Mouse (Mus musculus) liver, adult 2 months (tissue): Measurements from ENCODE around the gene Apba2. TPM values are rescaled to one million over a fixed set of nuclear protein-coding genes. Genes with fewer than 3 reads are reported as not detected.

Experiments
- DNase-seq: peaks from one replicate; pipeline ENCODE4 v3.0.0-alpha.2; 2011; ENCODE audit warnings: low read depth, low spot score; ENCODE audit errors: extremely low read depth
- H3K27ac ChIP-seq: fragments of 200-500 bp; replicated peaks from 2 replicates; pipeline ENCODE4 v1.5.1; 2012; ENCODE audit warnings: low read depth, mild to moderate bottlenecking, control low read depth, inconsistent platforms, low read length; ENCODE audit not compliant: insufficient read depth
- H3K27me3 ChIP-seq: fragments of 200-500 bp; 2 replicates; pipeline ENCODE4 v1.6.1; 2012; ENCODE audit warnings: mild to moderate bottlenecking, moderate library complexity, low read length, inconsistent platforms; ENCODE audit not compliant: control insufficient read depth, insufficient read depth
- H3K36me3 ChIP-seq: fragments of 200-500 bp; 2 replicates; pipeline ENCODE4 v1.6.1; 2012; ENCODE audit warnings: low read length, inconsistent platforms; ENCODE audit not compliant: control insufficient read depth, insufficient read depth
- H3K4me1 ChIP-seq: fragments of 200-500 bp; 2 replicates; pipeline ENCODE4 v1.6.1; 2011; ENCODE audit warnings: low read length; ENCODE audit not compliant: control insufficient read depth, insufficient read depth
- H3K4me3 ChIP-seq: fragments of 200-500 bp; 2 replicates; pipeline ENCODE4 v1.5.1; 2011; ENCODE audit warnings: low read depth, mild to moderate bottlenecking, control low read depth, low read length, moderate library complexity; ENCODE audit not compliant: insufficient read depth
- H3K79me2 ChIP-seq: fragments of 200-500 bp; 2 replicates; pipeline ENCODE4 v1.6.1; 2012; ENCODE audit warnings: inconsistent platforms, mild to moderate bottlenecking, low read length, moderate library complexity; ENCODE audit not compliant: control insufficient read depth, insufficient read depth
- H3K9ac ChIP-seq: fragments of 200-500 bp; 2 replicates; pipeline ENCODE4 v1.6.1; 2012; ENCODE audit warnings: low read depth, mild to moderate bottlenecking, control low read depth, inconsistent platforms, low read length
- CTCF ChIP-seq: fragments of 200-500 bp; IDR thresholded peaks from 2 replicates; pipeline ENCODE4 v1.5.1; 2011; ENCODE audit warnings: low read depth, low read length, control low read depth
- POLR2A ChIP-seq: fragments of 200-500 bp; IDR thresholded peaks from 2 replicates; pipeline ENCODE4 v1.6.1; 2011; ENCODE audit warnings: low read length, control low read depth; ENCODE audit not compliant: insufficient read depth; ENCODE audit errors: extremely low read depth
- WGBS: fragments of 180-500 bp; shearing (Covaris S2); methylation state at CpG from one replicate; pipeline ENCODE4 v1.1.7; 2018; 5-methylcytosine and 5-hydroxymethylcytosine counted together
- polyA plus RNA-seq: library from polyadenylated mRNA; depleted of rRNA; stranded (reverse); fragments of >200 nt; gene quantifications from 2 replicates; pipeline ENCODE4 v1.2.3, GENCODE M21; 2012
- total RNA-seq: library from RNA; depleted of rRNA; stranded (reverse); fragments of >200 nt; gene quantifications from 2 replicates; pipeline ENCODE4 v1.2.3, GENCODE M21; 2014

Gene Apba2
- total and polyA plus RNA-seq, 2 experiments: 0.11 TPM; not detected in 1

DNA sequence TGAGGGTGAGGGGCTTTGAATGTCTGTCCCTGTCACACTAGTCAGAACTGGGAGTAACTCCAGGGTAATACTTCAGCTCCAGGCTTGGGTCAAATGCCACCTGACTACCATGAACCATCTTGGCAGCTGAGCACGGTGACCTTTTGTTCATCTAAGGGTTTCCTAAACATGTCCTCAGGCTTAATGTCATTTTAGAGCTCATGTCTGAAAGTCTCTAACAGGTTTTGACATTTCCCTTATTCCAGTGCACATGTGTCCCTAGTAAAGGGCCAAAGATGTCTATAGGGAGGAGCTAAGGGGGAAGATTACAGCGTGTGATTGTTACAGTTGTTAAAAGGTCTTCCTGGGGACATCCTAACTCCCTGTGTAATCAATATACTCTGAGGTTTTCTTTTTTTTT lies 43.7 kb upstream of the Apba2 start:
- Histone ChIP-seq H3K4me3 (no peak overlapping the region), H3K27ac (no peak overlapping the region), H3K27me3 (no peaks in the 10 kb centered on the region), H3K4me1 (no peaks in the 10 kb centered on the region), H3K79me2 (no peaks in the 10 kb centered on the region), H3K36me3 (no peaks in the 10 kb centered on the region), H3K9ac (no peak overlapping the region)
- 90% methylated on average over 2 of the region's 2 CpGs for WGBS
- TF ChIP-seq POLR2A (no peak), CTCF (no peak)
- no peak for DNase-seq

DNA sequence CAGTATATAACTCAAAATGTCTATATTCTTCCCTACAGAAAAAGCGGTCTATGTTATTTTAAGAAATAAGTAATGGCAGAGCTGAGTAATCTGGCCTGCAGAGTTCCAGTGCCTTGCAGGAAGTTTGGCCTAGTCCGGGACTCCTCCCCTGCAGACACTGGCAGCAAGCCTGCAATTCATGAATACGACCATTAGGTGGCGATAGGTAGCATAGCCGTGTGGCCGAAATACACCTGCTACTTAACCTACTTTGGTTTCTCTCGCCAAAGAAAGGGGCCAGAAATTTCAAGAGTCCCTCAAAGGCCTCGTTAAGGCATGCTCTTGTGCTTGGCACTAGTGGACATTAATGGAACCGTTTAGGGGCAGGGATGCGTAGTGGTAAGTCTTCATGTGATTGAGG lies 4.1 kb upstream of the Apba2 start:
- Histone ChIP-seq H3K79me2 (no peaks in the 10 kb centered on the region), H3K27me3 (0 out of 2 replicates have a peak, but pooled peaks cover 5% of the 10 kb centered on the region), H3K27ac (no peak overlapping the region), H3K4me3 (no peak overlapping the region), H3K36me3 (no peaks in the 10 kb centered on the region), H3K9ac (no peak overlapping the region), H3K4me1 (no peaks in the 10 kb centered on the region)
- 51% methylated on average over 10 of the region's 10 CpGs for WGBS
- DNase-seq: peak; percentile 39
- TF ChIP-seq POLR2A (no peak), CTCF (peak; percentile 76)

DNA sequence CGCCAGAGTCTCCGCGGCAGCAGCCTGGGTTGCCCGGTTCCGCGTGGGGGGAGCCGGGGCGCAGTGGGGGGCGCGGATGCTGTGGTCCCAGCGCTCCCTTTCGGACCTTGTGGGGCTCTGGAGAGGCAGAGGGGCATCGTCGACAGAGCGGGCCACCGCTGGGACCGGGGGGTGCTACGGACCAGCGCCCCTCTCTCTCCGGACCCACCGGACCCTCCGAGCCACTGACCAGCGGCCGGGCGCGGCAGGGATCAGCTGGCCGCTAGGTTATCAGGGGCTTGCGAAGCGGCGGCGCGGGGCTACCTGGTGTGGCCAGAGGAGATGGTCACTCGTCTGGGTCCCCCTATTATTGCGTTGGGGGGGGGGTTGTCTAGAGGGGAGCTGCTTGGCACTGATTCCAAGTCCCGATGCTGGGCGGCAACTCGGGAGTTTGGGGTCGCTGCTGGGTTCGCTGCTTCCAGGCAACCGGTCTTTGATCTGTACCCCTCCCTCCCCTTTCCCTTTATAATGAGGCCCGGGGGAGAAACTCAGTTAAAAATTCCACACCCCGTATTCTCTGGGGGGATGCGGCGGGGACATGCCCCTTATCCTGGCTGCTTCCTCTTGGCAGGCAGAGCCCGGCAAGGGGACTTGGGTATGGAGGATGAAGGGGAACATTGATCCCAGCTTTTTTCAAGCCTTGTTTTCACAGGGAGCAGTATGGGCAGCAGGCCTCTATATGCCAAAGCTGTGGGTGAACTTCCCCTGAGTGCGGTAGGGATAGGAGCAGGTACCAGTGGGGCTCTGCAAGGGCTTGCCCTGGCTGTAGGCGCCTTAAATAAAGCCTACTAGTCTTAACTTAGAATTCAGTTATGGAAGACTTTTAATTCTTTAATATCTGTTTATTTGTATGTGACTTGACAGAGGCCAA lies 1.0 kb downstream of the Apba2 start:
- H3K27me3 ChIP-seq: 0 out of 2 replicates have a peak, but pooled peaks cover 5% of the 10 kb centered on the region
- no peak overlapping the region for H3K27ac ChIP-seq
- H3K79me2 ChIP-seq: no peaks in the 10 kb centered on the region
- no peaks in the 10 kb centered on the region for H3K36me3 ChIP-seq
- 11% methylated on average over 47 of the region's 47 CpGs for WGBS
- H3K4me1 ChIP-seq: 0 out of 2 replicates have a peak, but pooled peaks cover 1% of the 10 kb centered on the region
- no peak overlapping the region for H3K9ac ChIP-seq
- H3K4me3 ChIP-seq: no peak overlapping the region
- DNase-seq: no peak
- TF ChIP-seq POLR2A: no peak
- no peak for TF ChIP-seq CTCF

DNA sequence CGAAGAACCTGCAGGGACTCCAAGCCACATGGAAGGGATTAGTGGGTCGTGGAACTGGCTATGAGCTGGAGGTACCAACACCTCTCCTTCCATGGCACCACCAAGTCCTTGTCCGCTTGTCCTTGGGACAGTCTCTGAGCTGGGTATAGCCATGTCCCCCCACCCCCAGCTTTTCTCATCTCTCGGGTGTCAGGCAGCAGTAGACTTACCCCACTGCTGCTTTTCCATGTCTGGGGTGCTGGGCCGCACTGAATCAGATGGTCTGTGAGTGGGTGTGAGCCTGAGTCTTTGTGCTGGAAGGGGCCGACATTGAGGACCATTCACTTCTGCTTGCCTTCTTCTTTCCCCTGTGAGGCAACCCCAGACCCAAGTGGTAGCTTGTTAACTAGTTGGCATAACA lies 2.1 kb downstream of the Apba2 start:
- no peak for DNase-seq
- 0 out of 2 replicates have a peak, but pooled peaks cover 5% of the 10 kb centered on the region for H3K27me3 ChIP-seq
- H3K9ac ChIP-seq: no peak overlapping the region
- WGBS: 83% methylated on average over 6 of the region's 6 CpGs
- H3K4me3 ChIP-seq: no peak overlapping the region
- 0 out of 2 replicates have a peak, but pooled peaks cover 1% of the 10 kb centered on the region for H3K4me1 ChIP-seq
- H3K79me2 ChIP-seq: no peaks in the 10 kb centered on the region
- H3K27ac ChIP-seq: no peak overlapping the region
- TF ChIP-seq CTCF (no peak), POLR2A (no peak)
- no peaks in the 10 kb centered on the region for H3K36me3 ChIP-seq

DNA sequence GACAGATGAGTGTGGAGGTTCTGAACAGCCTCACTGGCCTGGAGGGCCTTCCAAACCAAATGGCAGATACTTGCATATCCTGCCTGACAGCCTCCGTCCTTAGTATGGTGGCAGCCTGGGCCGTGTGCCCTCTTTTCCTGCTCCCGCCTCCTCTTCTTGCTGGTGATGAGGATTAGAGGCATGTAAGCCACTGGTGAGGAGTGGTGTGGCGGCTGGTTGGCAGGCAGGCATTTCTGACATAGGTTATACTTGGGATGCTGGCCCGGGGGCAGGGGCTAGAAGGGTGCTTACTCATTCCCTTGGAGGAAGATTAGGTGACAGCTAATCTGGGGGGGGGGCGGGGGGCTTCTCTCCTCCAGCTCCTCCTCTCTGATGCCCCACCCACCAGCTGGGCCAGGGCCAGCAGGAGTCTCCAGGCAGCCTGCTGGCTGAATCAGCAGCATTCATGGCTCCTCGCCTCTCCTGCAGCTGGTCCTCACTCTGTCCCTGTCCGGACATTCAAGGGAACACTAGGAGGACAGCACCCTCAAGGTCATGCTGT lies 3.3 kb downstream of the Apba2 start:
- 0 out of 2 replicates have a peak, but pooled peaks cover 5% of the 10 kb centered on the region for H3K27me3 ChIP-seq
- WGBS: 55% methylated on average over 8 of the region's 8 CpGs
- H3K36me3 ChIP-seq: no peaks in the 10 kb centered on the region
- no peak overlapping the region for H3K27ac ChIP-seq
- TF ChIP-seq POLR2A (no peak), CTCF (no peak)
- no peak for DNase-seq
- no peak overlapping the region for H3K4me3 ChIP-seq
- H3K9ac ChIP-seq: no peak overlapping the region
- no peaks in the 10 kb centered on the region for H3K79me2 ChIP-seq
- H3K4me1 ChIP-seq: 0 out of 2 replicates have a peak, but pooled peaks cover 1% of the 10 kb centered on the region
